Mouse (Mus musculus): Measurements from ENCODE around the gene Dnhd1. TPM values are rescaled to one million over a fixed set of nuclear protein-coding genes. Genes with fewer than 3 reads are reported as not detected.

Gene Dnhd1
- 1.2 and 1.5 TPM in 2 replicates for polyA plus RNA-seq (2016; fragmentation: Nextera tagmentation; extraction: Ambion mirVana)

GRCm38 (mm10) chr7:105650639-105651435 lies at the start of gene Dnhd1:
Dnhd1 (plus strand) TSS chr7:105650827.
- 2% methylated on average over 17 of the region's 17 CpGs for WGBS
- H3K9me3 ChIP-seq: no peaks in the 10 kb centered on the region
- peak within 1 kb of the TSS; percentile 61 for H3K4me2 ChIP-seq
- H3K36me3 ChIP-seq: no peaks in the 10 kb centered on the region
- H3K4me1 ChIP-seq (replicated peaks): peaks cover 13% of the 10 kb centered on the region; the same call in 1 of the 2 replicates
- peak; percentile 92 for ATAC-seq (ENCODE audit: insufficient number of reproducible peaks, insufficient read depth, low FRiP score, low TSS enrichment, low read depth)
- H3K9ac ChIP-seq (replicated peaks): peak within 1 kb of the TSS; percentile 38; the same call in 1 of the 2 replicates
- peak within 1 kb of the TSS; percentile 34 for H3K4me3 ChIP-seq (replicated peaks)
- no peaks in the 10 kb centered on the region for H3K27me3 ChIP-seq
- peak within 1 kb of the TSS; percentile 73 for H3K27ac ChIP-seq

DNA sequence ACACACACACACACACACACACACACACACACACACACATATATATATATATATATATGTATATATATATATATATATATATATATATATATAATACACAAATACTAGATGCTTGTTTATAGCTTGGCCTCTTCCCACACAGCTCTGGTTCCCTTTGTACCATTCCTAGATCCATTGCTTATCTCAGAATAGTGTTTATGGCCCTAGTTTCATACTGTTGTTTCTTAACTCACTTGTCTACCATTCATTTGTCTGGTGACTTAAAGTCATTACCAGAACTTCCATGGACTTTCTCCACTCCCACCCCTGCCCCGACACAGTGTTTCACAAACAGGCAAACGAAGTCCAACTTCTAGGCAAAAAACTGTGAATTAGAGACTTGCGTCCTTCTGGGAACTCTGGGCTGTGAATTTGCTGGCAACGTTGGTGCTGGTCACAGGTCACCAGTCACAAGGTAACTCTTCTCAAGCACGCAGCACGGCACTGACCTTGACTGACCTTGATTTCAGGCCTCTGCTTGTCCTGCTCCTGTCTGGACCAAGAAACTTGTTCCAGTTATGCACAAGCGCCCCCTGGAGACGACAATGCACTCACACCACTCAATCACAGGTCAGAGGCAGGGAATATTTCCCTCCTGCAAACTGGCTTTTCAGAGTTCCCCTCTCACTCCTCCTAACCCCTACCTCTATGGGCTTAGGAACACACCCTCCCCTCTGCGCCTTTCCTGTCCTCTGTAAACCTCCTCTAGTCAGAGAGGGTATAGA lies 47.6 kb upstream of the Dnhd1 start:
- Histone ChIP-seq H3K4me2 (no peak overlapping the region), H3K4me3 (replicated peaks) (no peak overlapping the region), H3K27ac (no peak overlapping the region), H3K36me3 (no peaks in the 10 kb centered on the region), H3K9me3 (0 out of 2 replicates have a peak, but pooled peaks cover 3% of the 10 kb centered on the region), H3K9ac (replicated peaks) (no peak overlapping the region), H3K27me3 (no peaks in the 10 kb centered on the region), H3K4me1 (replicated peaks) (no peaks in the 10 kb centered on the region)
- no peak; the same call in 1 of the 2 replicates for ATAC-seq (ENCODE audit: insufficient number of reproducible peaks, insufficient read depth, low FRiP score, low TSS enrichment, low read depth)
- WGBS: 35% methylated on average over 9 of the region's 9 CpGs

DNA sequence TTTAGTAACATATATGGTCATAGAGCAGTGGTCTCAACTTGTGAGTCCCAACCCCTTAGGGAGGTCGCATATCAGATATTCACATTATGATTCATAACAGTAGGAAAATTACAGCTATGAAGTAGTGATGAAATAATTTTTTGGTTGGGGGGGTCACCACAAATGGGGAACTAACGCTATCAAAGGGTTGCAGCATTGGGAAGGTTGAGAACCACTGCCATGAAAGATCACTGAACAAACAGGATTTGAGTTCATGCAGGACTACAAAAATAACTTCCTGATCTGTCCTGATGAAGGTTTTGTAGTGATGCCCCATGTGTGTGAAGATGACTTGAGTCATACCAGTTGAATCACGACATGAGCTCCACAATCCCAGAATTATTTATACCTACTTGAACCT lies 42.2 kb upstream of the Dnhd1 start:
- no peaks in the 10 kb centered on the region for H3K4me1 ChIP-seq (replicated peaks)
- no peak overlapping the region for H3K9ac ChIP-seq (replicated peaks)
- H3K27me3 ChIP-seq: no peaks in the 10 kb centered on the region
- H3K36me3 ChIP-seq: peaks cover 40% of the 10 kb centered on the region
- WGBS: 91% methylated on average over 3 of the region's 3 CpGs
- no peak overlapping the region for H3K4me3 ChIP-seq (replicated peaks)
- no peak overlapping the region for H3K27ac ChIP-seq
- no peak overlapping the region for H3K4me2 ChIP-seq
- ATAC-seq (ENCODE audit: insufficient number of reproducible peaks, insufficient read depth, low FRiP score, low TSS enrichment, low read depth): no peak
- H3K9me3 ChIP-seq: 0 out of 2 replicates have a peak, but pooled peaks cover 3% of the 10 kb centered on the region

GRCm38 (mm10) chr7:105611767-105612166 lies 38.9 kb upstream of the Dnhd1 start:
- Histone ChIP-seq H3K27me3 (no peaks in the 10 kb centered on the region), H3K27ac (no peak overlapping the region), H3K4me2 (no peak overlapping the region), H3K9ac (replicated peaks) (no peak overlapping the region), H3K36me3 (peaks cover 73% of the 10 kb centered on the region), H3K4me3 (replicated peaks) (no peak overlapping the region), H3K9me3 (no peaks in the 10 kb centered on the region), H3K4me1 (replicated peaks) (no peaks in the 10 kb centered on the region)
- ATAC-seq (ENCODE audit: insufficient number of reproducible peaks, insufficient read depth, low FRiP score, low TSS enrichment, low read depth): no peak
- WGBS: 89% methylated on average over 1 of the region's 1 CpGs

- no peak for ATAC-seq (ENCODE audit: insufficient number of reproducible peaks, insufficient read depth, low FRiP score, low TSS enrichment, low read depth)
- 88% methylated on average over 1 of the region's 1 CpGs for WGBS
- Histone ChIP-seq H3K9me3 (no peaks in the 10 kb centered on the region), H3K4me2 (no peak overlapping the region), H3K36me3 (peaks cover 99% of the 10 kb centered on the region), H3K4me1 (replicated peaks) (no peaks in the 10 kb centered on the region), H3K4me3 (replicated peaks) (no peak overlapping the region), H3K27me3 (no peaks in the 10 kb centered on the region), H3K27ac (no peak overlapping the region), H3K9ac (replicated peaks) (no peak overlapping the region)
Observed at GRCm38 (mm10) chr7:105614400-105614799, 36.2 kb upstream of the Dnhd1 start.

DNA sequence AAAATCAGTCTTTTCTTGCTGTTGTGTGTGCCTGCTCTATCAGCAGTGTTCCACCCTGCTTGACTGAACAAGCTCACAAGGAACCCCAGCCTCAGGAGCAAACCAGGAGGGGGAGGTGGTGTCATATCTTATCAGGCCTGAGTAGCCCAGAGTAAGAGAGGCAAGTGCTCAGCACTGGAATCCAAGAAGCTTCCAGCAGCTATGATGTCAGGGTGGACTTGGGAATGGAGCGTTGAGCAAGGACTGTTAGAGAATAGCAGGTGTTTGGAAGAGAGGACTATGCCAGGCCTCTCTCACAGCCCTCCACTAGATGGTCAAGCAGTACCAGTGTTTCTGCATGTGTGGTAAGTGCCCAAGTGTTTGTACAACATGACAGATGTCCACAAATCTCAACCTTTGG lies 34.9 kb upstream of the Dnhd1 start:
- H3K4me1 ChIP-seq (replicated peaks): no peaks in the 10 kb centered on the region
- no peak overlapping the region for H3K4me2 ChIP-seq
- no peak overlapping the region for H3K27ac ChIP-seq
- WGBS: 88% methylated on average over 1 of the region's 1 CpGs
- no peaks in the 10 kb centered on the region for H3K27me3 ChIP-seq
- H3K4me3 ChIP-seq (replicated peaks): no peak overlapping the region
- H3K9ac ChIP-seq (replicated peaks): no peak overlapping the region
- H3K9me3 ChIP-seq: no peaks in the 10 kb centered on the region
- H3K36me3 ChIP-seq: peaks cover 99% of the 10 kb centered on the region
- no peak for ATAC-seq (ENCODE audit: insufficient number of reproducible peaks, insufficient read depth, low FRiP score, low TSS enrichment, low read depth)

DNA sequence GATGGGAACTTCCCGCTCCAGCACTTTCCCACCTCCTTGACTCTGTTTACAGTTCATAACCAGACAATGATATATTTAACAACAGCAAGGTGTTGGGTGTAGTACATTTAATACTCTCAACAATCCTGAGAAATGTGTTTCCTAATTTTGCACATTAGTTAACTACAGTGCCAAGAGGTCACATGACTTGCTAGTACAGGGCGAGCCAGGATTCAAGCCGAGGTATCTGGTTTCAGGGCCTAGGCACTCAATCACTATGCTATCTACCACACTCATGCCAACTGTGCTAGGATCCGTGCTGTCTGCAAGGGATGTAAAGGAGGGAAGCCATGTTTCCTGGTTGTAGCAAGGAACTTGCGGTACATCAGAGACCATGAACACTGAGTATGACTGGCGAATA lies 34.1 kb upstream of the Dnhd1 start:
- ATAC-seq (ENCODE audit: insufficient number of reproducible peaks, insufficient read depth, low FRiP score, low TSS enrichment, low read depth): no peak
- H3K4me3 ChIP-seq (replicated peaks): no peak overlapping the region
- H3K4me1 ChIP-seq (replicated peaks): no peaks in the 10 kb centered on the region
- H3K27ac ChIP-seq: no peak overlapping the region
- no peak overlapping the region for H3K9ac ChIP-seq (replicated peaks)
- peaks cover 99% of the 10 kb centered on the region for H3K36me3 ChIP-seq
- H3K4me2 ChIP-seq: no peak overlapping the region
- no peaks in the 10 kb centered on the region for H3K27me3 ChIP-seq
- no peaks in the 10 kb centered on the region for H3K9me3 ChIP-seq
- 88% methylated on average over 6 of the region's 6 CpGs for WGBS

- H3K4me3 ChIP-seq (replicated peaks): no peak overlapping the region
- H3K4me1 ChIP-seq (replicated peaks): no peaks in the 10 kb centered on the region
- H3K36me3 ChIP-seq: peaks cover 97% of the 10 kb centered on the region
- no peaks in the 10 kb centered on the region for H3K9me3 ChIP-seq
- H3K27ac ChIP-seq: no peak overlapping the region
- H3K27me3 ChIP-seq: no peaks in the 10 kb centered on the region
- 94% methylated on average over 22 of the region's 22 CpGs for WGBS
- no peak overlapping the region for H3K4me2 ChIP-seq
- no peak overlapping the region for H3K9ac ChIP-seq (replicated peaks)
- ATAC-seq (ENCODE audit: insufficient number of reproducible peaks, insufficient read depth, low FRiP score, low TSS enrichment, low read depth): no peak; the same call in 1 of the 2 replicates
Observed at GRCm38 (mm10) chr7:105617810-105618209, 32.8 kb upstream of the Dnhd1 start.

DNA sequence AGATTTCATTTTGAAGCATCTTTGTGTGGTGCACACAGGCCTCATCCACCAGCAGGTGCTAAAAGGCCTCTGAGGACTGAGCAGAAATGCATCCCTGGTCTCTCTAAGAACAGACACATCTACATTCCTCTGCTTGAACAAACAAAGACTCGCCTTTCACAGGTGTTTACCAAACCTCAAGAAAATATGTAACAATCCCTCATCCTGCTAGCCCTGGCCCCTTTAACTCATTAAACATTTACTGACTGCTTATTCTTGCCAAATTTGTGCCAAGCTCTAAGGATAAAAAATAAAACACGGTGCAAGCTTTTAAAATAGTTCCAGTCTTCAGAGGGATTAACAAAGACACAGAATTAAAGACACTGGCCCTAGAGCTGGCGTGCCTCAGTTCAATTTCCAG lies 30.9 kb upstream of the Dnhd1 start:
- no peak for ATAC-seq (ENCODE audit: insufficient number of reproducible peaks, insufficient read depth, low FRiP score, low TSS enrichment, low read depth)
- Histone ChIP-seq H3K27ac (no peak overlapping the region), H3K27me3 (no peaks in the 10 kb centered on the region), H3K4me3 (replicated peaks) (no peak overlapping the region), H3K4me1 (replicated peaks) (no peaks in the 10 kb centered on the region), H3K4me2 (no peak overlapping the region), H3K9me3 (no peaks in the 10 kb centered on the region), H3K36me3 (peaks cover 97% of the 10 kb centered on the region), H3K9ac (replicated peaks) (no peak overlapping the region)
- 82% methylated on average over 3 of the region's 3 CpGs for WGBS

DNA sequence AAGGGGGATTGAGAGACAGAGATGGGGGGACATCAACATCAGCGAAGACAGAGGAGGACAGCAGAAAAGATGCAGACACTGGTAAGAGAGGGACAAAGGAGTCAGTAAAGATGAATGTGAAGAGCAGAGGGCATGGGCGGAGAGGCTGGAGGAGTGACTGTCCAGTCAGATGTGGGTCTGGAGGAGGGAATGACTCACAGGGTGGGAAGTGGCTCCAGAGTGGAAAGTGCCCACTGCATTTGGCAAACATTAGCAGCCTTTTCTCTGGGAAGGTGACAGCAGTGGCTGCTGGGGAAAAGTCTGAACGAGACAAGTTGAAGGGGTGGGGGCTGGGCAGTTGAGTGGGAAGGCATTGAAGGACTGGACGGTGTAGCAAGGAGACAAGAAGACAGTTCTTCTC lies 29.6 kb upstream of the Dnhd1 start:
- WGBS: 86% methylated on average over 4 of the region's 4 CpGs
- no peak for ATAC-seq (ENCODE audit: insufficient number of reproducible peaks, insufficient read depth, low FRiP score, low TSS enrichment, low read depth)
- peaks cover 91% of the 10 kb centered on the region for H3K36me3 ChIP-seq
- H3K9ac ChIP-seq (replicated peaks): no peak overlapping the region
- no peak overlapping the region for H3K27ac ChIP-seq
- H3K9me3 ChIP-seq: no peaks in the 10 kb centered on the region
- H3K27me3 ChIP-seq: no peaks in the 10 kb centered on the region
- H3K4me1 ChIP-seq (replicated peaks): no peaks in the 10 kb centered on the region
- H3K4me2 ChIP-seq: no peak overlapping the region
- no peak overlapping the region for H3K4me3 ChIP-seq (replicated peaks)

GRCm38 (mm10) chr7:105621646-105622292 lies 28.9 kb upstream of the Dnhd1 start:
- H3K4me3 ChIP-seq (replicated peaks): no peak overlapping the region
- no peak overlapping the region for H3K9ac ChIP-seq (replicated peaks)
- no peak overlapping the region for H3K27ac ChIP-seq
- no peak overlapping the region for H3K4me2 ChIP-seq
- WGBS: 83% methylated on average over 8 of the region's 8 CpGs
- no peak for ATAC-seq (ENCODE audit: insufficient number of reproducible peaks, insufficient read depth, low FRiP score, low TSS enrichment, low read depth)
- peaks cover 84% of the 10 kb centered on the region for H3K36me3 ChIP-seq
- H3K9me3 ChIP-seq: no peaks in the 10 kb centered on the region
- H3K27me3 ChIP-seq: no peaks in the 10 kb centered on the region
- no peaks in the 10 kb centered on the region for H3K4me1 ChIP-seq (replicated peaks)

Measured in limb, embryonic 12.5 days (tissue).